Mouse (Mus musculus) lung, postnatal 36 days (tissue): Measurements from ENCODE around the gene Zfp952.
"Not testable (repeated sequence)": the region's sequence is repeated elsewhere in the genome, so short reads cannot be mapped to it uniquely, and the experiment has no call there.

Source experiments
- DNase-seq: peaks from one replicate; pipeline ENCODE4 v3.0.0; 2022; ENCODE audit warnings: mixed read lengths

Zfp952 gene

GRCm38 (mm10) chr17:32992699-32993474 is at the start of gene Zfp952:
TSS of gene Zfp952 (plus strand) at chr17:32993129.
- peak; percentile 96 for DNase-seq

DNA sequence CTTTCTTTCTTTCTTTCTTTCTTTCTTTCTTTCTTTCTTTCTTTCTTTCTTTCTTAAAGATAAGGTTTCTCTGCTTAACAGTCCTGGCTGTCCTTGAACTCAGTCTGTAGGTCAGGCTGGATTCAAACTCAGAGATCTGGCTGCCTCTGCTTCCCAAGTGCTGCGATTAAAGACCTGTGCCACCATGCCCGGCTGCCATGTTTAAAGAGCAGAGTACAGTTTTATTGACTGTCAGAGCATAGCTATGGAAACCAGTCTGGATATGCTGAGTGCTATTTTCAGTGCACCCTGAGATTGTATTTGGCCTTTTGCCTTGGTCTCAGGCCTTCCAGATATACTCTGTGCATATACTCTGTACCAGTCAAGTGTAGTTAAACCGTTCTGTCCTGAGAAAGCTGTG is 49.3 kb upstream of the Zfp952 start:
- DNase-seq: no peak

- no peak for DNase-seq
Observed at GRCm38 (mm10) chr17:32944402-32945035, 48.4 kb upstream of the Zfp952 start.

GRCm38 (mm10) chr17:32946716-32947115 is 46.2 kb upstream of the Zfp952 start:
- DNase-seq: peak; percentile 21

GRCm38 (mm10) chr17:32947215-32947914 is 45.6 kb upstream of the Zfp952 start, which contains the start of gene Cyp4f13:
TSS of gene Cyp4f13 (minus strand) at chr17:32947402.
- peak; percentile 99 for DNase-seq

GRCm38 (mm10) chr17:32950136-32950535 is 42.8 kb upstream of the Zfp952 start:
- no peak for DNase-seq

GRCm38 (mm10) chr17:32951006-32951405 is 41.9 kb upstream of the Zfp952 start:
- no peak for DNase-seq

DNA sequence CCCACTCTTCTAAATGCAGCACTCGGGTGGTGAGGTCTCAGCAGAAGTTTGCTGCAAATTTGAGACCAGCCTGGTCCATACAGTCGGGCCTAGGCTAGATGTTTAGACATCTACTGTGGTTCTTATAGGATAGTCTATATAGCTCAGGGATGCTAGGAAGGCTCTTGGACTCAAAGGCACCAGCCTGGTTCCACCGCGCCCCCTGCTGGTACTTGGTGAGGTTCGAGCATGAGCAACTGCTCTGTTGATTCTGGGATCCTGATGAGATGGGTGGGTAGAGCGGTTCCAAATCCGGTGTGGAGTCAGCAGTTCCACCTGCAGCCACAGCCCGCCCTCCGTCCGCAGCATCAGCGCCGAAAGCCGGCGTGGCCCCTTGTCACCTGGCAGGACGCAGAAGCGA is 41.5 kb upstream of the Zfp952 start:
- DNase-seq: peak; percentile 92

- no peak for DNase-seq
Observed at GRCm38 (mm10) chr17:32965253-32965622, 27.7 kb upstream of the Zfp952 start.

DNA sequence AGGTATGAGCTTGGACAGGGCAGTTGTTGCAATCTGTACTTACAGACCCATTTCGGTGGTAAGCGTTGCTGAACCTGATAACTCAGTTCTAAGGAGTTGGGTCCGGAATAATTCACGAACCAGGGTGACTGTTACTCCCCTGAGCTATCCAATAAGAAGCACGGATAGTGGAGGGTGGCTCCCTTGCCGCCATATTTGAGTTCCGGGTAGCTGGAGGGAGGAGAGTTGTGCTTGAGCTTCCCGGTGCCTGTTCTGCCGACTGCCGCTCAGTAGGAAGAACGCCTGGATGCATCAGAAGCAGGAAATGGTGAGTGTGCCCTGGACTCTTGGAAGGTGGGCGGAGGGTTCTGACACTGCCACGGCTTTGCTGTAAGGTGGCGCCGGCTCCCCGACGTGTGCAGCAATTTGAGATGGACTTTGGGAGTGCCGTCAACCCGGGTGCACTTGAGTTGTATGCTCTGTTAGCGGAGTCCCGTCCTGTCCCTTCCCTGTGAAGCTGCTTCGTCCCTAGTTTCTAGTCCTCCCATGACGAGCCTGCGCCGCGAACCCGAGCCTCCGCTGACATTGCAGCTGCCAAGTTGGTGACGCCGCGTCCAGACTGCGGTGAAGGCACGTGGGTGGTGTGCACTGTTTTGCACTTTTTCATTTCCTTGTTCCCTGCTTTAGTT is 27.2 kb upstream of the Zfp952 start, which contains the start of gene Zfp472:
Gene Zfp472, plus strand, starts transcription at position 192 of the 668 bp plus-strand sequence.
- DNase-seq: peak; percentile 96

DNA sequence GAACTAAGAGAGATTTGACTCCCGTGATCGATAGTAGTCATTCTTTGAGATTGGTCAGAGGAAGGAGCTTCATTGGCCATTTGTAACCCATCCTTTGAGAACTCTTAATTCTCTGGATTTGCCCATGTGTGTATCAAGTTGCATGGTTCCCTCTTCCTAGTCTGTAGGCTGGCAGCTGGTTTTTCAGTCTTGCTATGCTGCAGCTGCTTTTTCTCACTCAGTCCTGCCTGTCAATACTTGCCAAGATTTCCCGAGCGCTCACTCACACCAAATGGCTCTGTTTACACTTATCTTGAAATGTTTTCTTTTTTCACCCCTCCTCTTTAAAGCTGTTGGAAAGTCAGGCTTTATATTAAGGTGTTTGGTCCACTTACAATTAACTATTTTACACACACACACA is 11.6 kb upstream of the Zfp952 start:
- no peak for DNase-seq

GRCm38 (mm10) chr17:32986301-32986700 is 6.6 kb upstream of the Zfp952 start:
- no peak for DNase-seq

GRCm38 (mm10) chr17:32991965-32992698 is 797 bp upstream of the Zfp952 start:
- DNase-seq: peak; percentile 47

GRCm38 (mm10) chr17:32998492-32998891 is 5.6 kb downstream of the Zfp952 start:
- DNase-seq: no peak

DNA sequence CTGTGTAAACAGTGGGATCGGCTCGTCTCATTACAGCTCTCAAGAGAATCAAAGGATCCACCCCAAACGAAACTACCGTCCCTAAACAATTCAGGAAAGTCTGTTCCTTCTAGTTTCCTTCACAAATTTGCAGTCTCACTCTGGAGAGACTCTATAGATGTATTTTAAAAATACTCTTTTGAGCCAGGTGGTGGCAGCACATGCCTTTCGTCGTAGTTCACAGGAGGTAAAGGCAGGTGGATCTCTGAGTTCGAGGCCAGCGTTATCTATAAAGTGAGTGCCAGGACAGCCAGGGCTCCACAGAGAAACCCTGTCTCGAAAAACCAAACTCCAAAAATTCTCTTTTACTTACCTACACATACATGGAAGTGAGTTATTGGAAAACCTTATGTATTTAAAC is 15.4 kb downstream of the Zfp952 start:
- DNase-seq: peak; percentile 30

DNA sequence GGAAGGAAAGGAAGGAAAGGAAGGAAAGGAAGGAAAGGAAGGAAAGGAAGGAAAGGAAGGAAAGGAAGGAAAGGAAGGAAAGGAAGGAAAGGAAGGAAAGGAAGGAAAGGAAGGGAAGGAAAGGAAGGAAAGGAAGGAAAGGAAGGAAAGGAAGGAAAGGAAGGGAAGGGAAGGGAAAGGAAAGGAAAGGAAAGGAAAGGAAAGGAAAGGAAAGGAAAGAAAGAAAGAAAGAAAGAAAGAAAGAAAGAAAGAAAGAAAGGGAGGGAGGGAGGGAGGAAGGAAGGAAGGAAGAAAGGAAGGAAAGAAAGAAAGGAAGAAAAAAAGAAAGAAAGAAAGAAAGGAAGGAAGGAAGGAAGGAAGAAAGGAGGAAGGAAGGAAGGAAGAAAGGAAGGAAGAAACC is 27.5 kb downstream of the Zfp952 start:
- DNase-seq: not testable (repeated sequence)

DNA sequence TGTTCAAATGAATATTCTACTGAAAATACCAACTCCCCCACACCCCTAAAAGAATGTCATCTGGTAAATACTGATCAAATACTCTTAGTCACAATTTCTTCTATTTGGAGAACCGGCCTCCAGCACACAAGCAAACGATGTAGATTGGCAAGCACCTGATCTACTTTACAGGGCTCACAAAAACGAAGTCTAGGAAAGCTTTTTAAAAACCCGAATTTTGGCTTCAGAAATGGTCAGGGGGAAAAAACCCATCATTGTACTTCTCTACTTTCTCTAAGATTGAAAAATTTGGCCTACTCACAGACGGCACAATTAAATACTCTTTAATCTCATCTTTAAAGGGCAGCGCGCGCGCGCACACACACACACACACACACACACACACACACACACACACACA is 39.4 kb downstream of the Zfp952 start:
- peak; percentile 10 for DNase-seq

- peak; percentile 89 for DNase-seq
Observed at GRCm38 (mm10) chr17:33032900-33033891, 40.3 kb downstream of the Zfp952 start, which contains the start of gene Zfp763. TSS of gene Zfp763 (minus strand) at chr17:33033402.
